Mouse (Mus musculus) limb, embryonic 13.5 days (tissue): ENCODE measurements at regions not wholly inside any gene's neighbourhood (a gene's known extent, or its start where the extent isn't known, plus 50 kb on each side); places are given as distances from the start of the nearest gene placed in this dataset.

ENCODE experiments used
- ATAC-seq: fragments of 200-750 bp; cut with Nextera tagmentation; 2 replicates; pipeline ENCODE4 v1.8.0; 2017; ENCODE audit warnings: low read depth, moderate number of reproducible peaks, moderate TSS enrichment; ENCODE audit not compliant: low FRiP score
- H3K27ac ChIP-seq: fragments of 300-500 bp; sonication (generic); 2 replicates; pipeline ENCODE4 v1.5.1; 2015; ENCODE audit warnings: inconsistent platforms, mild to moderate bottlenecking, moderate library complexity
- H3K27me3 ChIP-seq: fragments of 300-500 bp; sonication (generic); 2 replicates; pipeline ENCODE4 v1.6.1; 2015; ENCODE audit warnings: mild to moderate bottlenecking, inconsistent platforms
- H3K36me3 ChIP-seq: fragments of 300-500 bp; sonication (generic); 2 replicates; pipeline ENCODE4 v1.6.1; 2015; ENCODE audit warnings: inconsistent platforms, mild to moderate bottlenecking, moderate library complexity
- H3K4me1 ChIP-seq: fragments of 300-500 bp; sonication (generic); 2 replicates; pipeline ENCODE4 v1.6.1; 2015; ENCODE audit warnings: inconsistent platforms
- H3K4me2 ChIP-seq: fragments of 300-500 bp; sonication (generic); replicated peaks from 2 replicates; pipeline ENCODE4 v1.6.1; 2015; ENCODE audit warnings: inconsistent platforms, mild to moderate bottlenecking, moderate library complexity
- H3K4me3 ChIP-seq: fragments of 300-500 bp; sonication (generic); 2 replicates; pipeline ENCODE4 v1.5.1; 2015; ENCODE audit warnings: moderate library complexity, mild to moderate bottlenecking, inconsistent platforms
- H3K9ac ChIP-seq: fragments of 300-500 bp; sonication (generic); 2 replicates; pipeline ENCODE4 v1.6.1; 2015; ENCODE audit warnings: mild to moderate bottlenecking, inconsistent platforms
- H3K9me3 ChIP-seq: fragments of 300-500 bp; sonication (generic); 2 replicates; pipeline ENCODE4 v1.6.1; 2016; ENCODE audit warnings: inconsistent platforms
- WGBS: fragments of 180-500 bp; shearing (Covaris S2); methylation state at CpG from one replicate; pipeline ENCODE4 v1.1.7; 2015; 5-methylcytosine and 5-hydroxymethylcytosine counted together

DNA sequence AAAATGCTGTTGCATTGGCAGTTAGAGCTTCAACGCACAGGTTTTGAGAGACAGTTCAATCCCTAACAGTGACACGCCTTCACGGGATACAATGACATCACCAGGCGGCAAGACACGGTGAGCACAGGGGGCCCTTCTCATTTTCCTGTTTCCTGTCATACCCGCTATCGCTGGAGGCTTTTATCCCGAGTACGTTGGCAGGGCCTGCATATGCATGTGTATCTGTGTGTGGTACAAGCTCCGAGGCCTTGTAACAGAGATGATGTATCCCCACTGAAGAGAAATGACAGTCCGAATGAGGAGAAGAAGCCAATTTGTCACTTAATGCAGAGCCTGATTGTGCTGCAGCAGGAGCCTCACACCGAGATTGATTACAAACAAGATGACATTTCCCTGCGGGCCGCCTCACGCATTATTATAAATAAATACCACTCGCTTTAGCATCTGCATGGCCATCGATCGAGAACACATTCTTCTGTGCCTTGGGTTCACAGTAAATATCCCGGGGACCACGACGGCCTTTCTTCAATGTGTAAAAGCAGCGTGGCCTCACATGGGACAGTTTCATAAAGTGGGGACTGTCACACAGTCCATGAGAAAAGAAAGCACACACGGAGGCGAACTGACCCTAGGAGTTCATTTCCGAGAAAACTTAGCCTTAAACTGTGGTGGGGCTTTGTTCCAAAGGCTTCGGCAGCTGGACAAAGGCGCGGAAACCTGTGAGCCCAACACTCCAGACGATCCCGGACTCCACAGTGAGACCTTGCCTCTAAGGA is 54.9 kb upstream of the Noct start:
- H3K27me3 ChIP-seq: no peaks in the 10 kb centered on the region
- WGBS: 77% methylated on average over 30 of the region's 30 CpGs
- no peak for ATAC-seq

DNA sequence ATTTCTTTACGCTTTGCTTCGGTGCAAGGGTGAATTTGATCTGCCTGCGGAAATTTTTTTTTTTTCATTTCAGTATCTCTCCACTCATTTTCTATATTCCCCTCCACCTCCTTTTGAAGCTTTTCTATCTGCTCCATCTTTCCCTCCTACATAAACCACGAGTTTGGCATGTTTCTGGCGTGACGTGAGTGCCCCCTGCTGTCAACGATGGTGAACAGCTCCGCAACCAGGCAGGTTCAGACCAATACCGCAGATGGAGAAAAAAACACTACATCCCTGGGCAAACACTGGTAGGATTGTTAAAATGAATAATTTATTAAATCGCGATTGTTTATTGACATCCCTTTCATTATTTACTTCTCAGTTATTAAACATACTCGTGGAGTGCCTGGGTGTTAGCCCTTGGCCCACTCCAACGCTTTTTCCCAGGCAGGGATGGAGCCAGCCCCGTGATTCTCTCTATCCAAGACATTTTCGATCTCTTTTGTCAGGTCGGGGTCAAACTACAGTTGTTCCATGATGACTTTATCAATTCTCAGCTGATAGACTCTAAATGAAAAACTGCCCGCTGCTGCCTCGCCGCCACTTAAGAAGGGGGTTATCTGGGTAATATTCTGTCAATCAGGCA is 53.9 kb upstream of the Noct start:
- Histone ChIP-seq H3K4me3 (no peak overlapping the region), H3K27ac (no peak overlapping the region), H3K36me3 (no peaks in the 10 kb centered on the region), H3K4me1 (peaks cover 8% of the 10 kb centered on the region; the same call in 1 of the 2 replicates), H3K27me3 (no peaks in the 10 kb centered on the region), H3K9ac (no peak overlapping the region), H3K4me2 (no peak overlapping the region), H3K9me3 (no peaks in the 10 kb centered on the region)
- WGBS: 29% methylated on average over 19 of the region's 19 CpGs
- ATAC-seq: no peak

More for the DNA sequence above, 54.9 kb upstream of the Noct start:
- H3K4me2 ChIP-seq: no peak overlapping the region
- H3K36me3 ChIP-seq: no peaks in the 10 kb centered on the region
- H3K4me1 ChIP-seq: peaks cover 1% of the 10 kb centered on the region; the same call in 1 of the 2 replicates
- H3K9me3 ChIP-seq: no peaks in the 10 kb centered on the region
- no peak overlapping the region for H3K9ac ChIP-seq
- no peak overlapping the region for H3K27ac ChIP-seq
- H3K4me3 ChIP-seq: no peak overlapping the region
